Mouse (Mus musculus): Measurements from ENCODE around the gene Gm9758.
"Not testable (repeated sequence)": the region's sequence is repeated elsewhere in the genome, so short reads cannot be mapped to it uniquely, and the experiment has no call there.

Gene Gm9758

GRCm38 (mm10) chr5:14914799-14915198, at the start of gene Gm9758:
Gm9758 (minus strand) TSS chr5:14914899.
- DNase-seq (ENCODE audit: low spot score), result not testable (repeated sequence)

GRCm38 (mm10) chr5:14963821-14964220, 49.1 kb upstream of the Gm9758 start:
- DNase-seq (ENCODE audit: low spot score), result not testable (repeated sequence)

- DNase-seq (ENCODE audit: low spot score), result not testable (repeated sequence)
Measured at GRCm38 (mm10) chr5:14961502-14961901, 46.8 kb upstream of the Gm9758 start.

- DNase-seq (ENCODE audit: low spot score), result not testable (repeated sequence)
Measured at GRCm38 (mm10) chr5:14955928-14956706, 41.4 kb upstream of the Gm9758 start.

- not testable (repeated sequence) for DNase-seq (ENCODE audit: low spot score)
Measured at GRCm38 (mm10) chr5:14953587-14953986, 38.9 kb upstream of the Gm9758 start.

GRCm38 (mm10) chr5:14952749-14953148, 38.0 kb upstream of the Gm9758 start:
- DNase-seq (ENCODE audit: low spot score), result not testable (repeated sequence)

GRCm38 (mm10) chr5:14951822-14952221, 37.1 kb upstream of the Gm9758 start:
- DNase-seq (ENCODE audit: low spot score), result not testable (repeated sequence)

GRCm38 (mm10) chr5:14947482-14948198, 32.9 kb upstream of the Gm9758 start:
- DNase-seq (ENCODE audit: low spot score), result not testable (repeated sequence)

- not testable (repeated sequence) for DNase-seq (ENCODE audit: low spot score)
Measured at GRCm38 (mm10) chr5:14945524-14945923, 30.8 kb upstream of the Gm9758 start.

- not testable (repeated sequence) for DNase-seq (ENCODE audit: low spot score)
Measured at GRCm38 (mm10) chr5:14941043-14941442, 26.3 kb upstream of the Gm9758 start.

GRCm38 (mm10) chr5:14938329-14938728, 23.6 kb upstream of the Gm9758 start, which contains the start of gene Speer4e:
Speer4e (minus strand) TSS chr5:14938429.
- not testable (repeated sequence) for DNase-seq (ENCODE audit: low spot score)

- DNase-seq (ENCODE audit: low spot score), result not testable (repeated sequence)
Measured at GRCm38 (mm10) chr5:14933721-14934120, 19.0 kb upstream of the Gm9758 start.

- DNase-seq (ENCODE audit: low spot score), result not testable (repeated sequence)
Measured at GRCm38 (mm10) chr5:14927047-14927446, 12.3 kb upstream of the Gm9758 start.

GRCm38 (mm10) chr5:14914361-14914760, 338 bp downstream of the Gm9758 start:
- not testable (repeated sequence) for DNase-seq (ENCODE audit: low spot score)

GRCm38 (mm10) chr5:14903539-14903938, 11.2 kb downstream of the Gm9758 start:
- not testable (repeated sequence) for DNase-seq (ENCODE audit: low spot score)

GRCm38 (mm10) chr5:14892242-14892641, 22.5 kb downstream of the Gm9758 start:
- no peak for DNase-seq (ENCODE audit: low spot score)

- not testable (repeated sequence) for DNase-seq (ENCODE audit: low spot score)
Measured at GRCm38 (mm10) chr5:14885291-14885690, 29.4 kb downstream of the Gm9758 start.

Data from urinary bladder, postnatal 25 days (tissue).